Mouse (Mus musculus): ENCODE measurements around the gene Rsbn1.

GRCm38 (mm10) chr3:103971157-103971556 lies 57.2 kb downstream of the Rsbn1 start:
- no peak for TF ChIP-seq CTCF (IDR thresholded peaks at IDR 0.05; ENCODE audit: insufficient read depth, low read depth, low read length)
- TF ChIP-seq POLR2A (IDR thresholded peaks at IDR 0.05; ENCODE audit: insufficient read depth, low read depth, low read length) = no peak

Measured in olfactory bulb, adult 2 months (tissue).